Comparison of ENCODE assay signal across 7 mouse cellular contexts in genomic region chr11:78697753-78698171, GRCm38 (mm10). TPM values are rescaled to one million over a fixed set of nuclear protein-coding genes. Genes with fewer than 3 reads are reported as not detected.
DNase-seq lines count a peak whose midpoint lies in the region; ATAC-seq lines count a peak whose summit lies in the region.

No protein-coding gene starts in this region.

- H3K4me2 ChIP-seq in embryonic facial prominence, embryonic 11.5 days (ENCODE audit: low read depth, low read length), result peak overlapping the region; percentile 17; the same call in 1 of the 2 replicates
- no peak overlapping the region for H3K4me2 ChIP-seq in midbrain, embryonic 13.5 days (replicated peaks)

- under 1% methylated on average over 12 of the region's 12 CpGs for WGBS in embryonic facial prominence, embryonic 11.5 days
- under 1% methylated on average over 12 of the region's 12 CpGs for WGBS in limb, embryonic 10.5 days
- WGBS in midbrain, embryonic 13.5 days, result 0% methylated on average over 12 of the region's 12 CpGs

- H3K36me3 ChIP-seq in embryonic facial prominence, embryonic 11.5 days (replicated peaks; ENCODE audit: control insufficient read depth, insufficient read depth, low read depth, low read length), result no peaks in the 10 kb centered on the region
- H3K36me3 ChIP-seq in limb, embryonic 10.5 days, result peaks cover 8% of the 10 kb centered on the region
- no peaks in the 10 kb centered on the region for H3K36me3 ChIP-seq in midbrain, embryonic 13.5 days

- peak; percentile 92 for DNase-seq in adrenal gland, postnatal 14 days
- peak; percentile 94 for DNase-seq in embryonic facial prominence, embryonic 11.5 days (ENCODE audit: low spot score)
- peak; percentile 96 for DNase-seq in kidney, adult 11 months
- DNase-seq in limb, embryonic 10.5 days (ENCODE audit: low spot score), result peak; percentile 68
- DNase-seq in spleen, adult 12 weeks (ENCODE audit: low spot score), result peak; percentile 81

- H3K4me3 ChIP-seq in embryonic facial prominence, embryonic 11.5 days (ENCODE audit: low read depth, low read length), result peak overlapping the region; percentile 55
- H3K4me3 ChIP-seq in limb, embryonic 10.5 days, result peak overlapping the region; percentile 87
- peak overlapping the region; percentile 78 for H3K4me3 ChIP-seq in midbrain, embryonic 13.5 days (replicated peaks)

- H3K4me1 ChIP-seq in embryonic facial prominence, embryonic 11.5 days (ENCODE audit: control insufficient read depth, insufficient read depth, low read length), result no peaks in the 10 kb centered on the region
- peaks cover 26% of the 10 kb centered on the region for H3K4me1 ChIP-seq in limb, embryonic 10.5 days
- H3K4me1 ChIP-seq in midbrain, embryonic 13.5 days (replicated peaks), result peaks cover 37% of the 10 kb centered on the region

- no peaks in the 10 kb centered on the region for H3K9me3 ChIP-seq in embryonic facial prominence, embryonic 11.5 days (replicated peaks; ENCODE audit: control insufficient read depth, low read length)
- H3K9me3 ChIP-seq in limb, embryonic 10.5 days (replicated peaks), result no peaks in the 10 kb centered on the region
- no peaks in the 10 kb centered on the region for H3K9me3 ChIP-seq in midbrain, embryonic 13.5 days

- peak; percentile 84 for ATAC-seq in embryonic facial prominence, embryonic 11.5 days (replicated peaks; ENCODE audit: insufficient number of reproducible peaks, low FRiP score, low TSS enrichment, low read depth)
- ATAC-seq in granulocyte monocyte progenitor cell, adult 5-6 weeks (replicated peaks; ENCODE audit: poor library complexity, severe bottlenecking), result peak; percentile 83
- ATAC-seq in midbrain, embryonic 13.5 days, result peak; percentile 95

- H3K27ac ChIP-seq in embryonic facial prominence, embryonic 11.5 days (replicated peaks; ENCODE audit: low read depth, low read length), result no peak overlapping the region
- peak overlapping the region; percentile 93 for H3K27ac ChIP-seq in limb, embryonic 10.5 days
- H3K27ac ChIP-seq in midbrain, embryonic 13.5 days, result peak overlapping the region; percentile 82

- H3K9ac ChIP-seq in embryonic facial prominence, embryonic 11.5 days (replicated peaks; ENCODE audit: low read length), result no peak overlapping the region
- H3K9ac ChIP-seq in midbrain, embryonic 13.5 days (replicated peaks), result 0 out of 2 replicates have a peak overlapping the region, but pooled peaks have one; percentile 42

- no peaks in the 10 kb centered on the region for H3K27me3 ChIP-seq in embryonic facial prominence, embryonic 11.5 days (ENCODE audit: control insufficient read depth, insufficient read depth, low read length)
- no peaks in the 10 kb centered on the region for H3K27me3 ChIP-seq in limb, embryonic 10.5 days (ENCODE audit: low read depth, poor library complexity, severe bottlenecking)
- 0 out of 2 replicates have a peak, but pooled peaks cover 11% of the 10 kb centered on the region for H3K27me3 ChIP-seq in midbrain, embryonic 13.5 days

RNA-seq across cellular contexts. Expression of gene Nlk, which starts 0.6 kb away (rescaled TPM):
- 51.7 and 53.0 TPM in 2 replicates for total RNA-seq in adrenal gland, postnatal 14 days (2021)
- 21.1 and 22.8 TPM in 2 replicates for polyA plus RNA-seq in embryonic facial prominence, embryonic 11.5 days (2014; fragmentation: Nextera tagmentation; extraction: Ambion mirVana)
- 13.2 and 21.7 TPM in 2 replicates for total RNA-seq in granulocyte monocyte progenitor cell, adult 5-6 weeks (2014; fragmentation: Nextera tagmentation)
- total RNA-seq in granulocyte monocyte progenitor cell, adult 5-6 weeks (2017), result 16.4 and 26.1 TPM in 2 replicates
- polyA plus RNA-seq in limb, embryonic 10.5 days (2016; fragmentation: Nextera tagmentation; extraction: Ambion mirVana), result 11.4 and 11.7 TPM in 2 replicates
- 30.7 and 33.5 TPM in 2 replicates for polyA plus RNA-seq in midbrain, embryonic 13.5 days (2015; fragmentation: Nextera tagmentation; extraction: Ambion mirVana)

RNA-seq across cellular contexts. Expression of gene Ccnq, which starts 53.8 kb away (rescaled TPM):
- total RNA-seq in adrenal gland, postnatal 14 days (2021), result 34.1 and 35.6 TPM in 2 replicates
- polyA plus RNA-seq in embryonic facial prominence, embryonic 11.5 days (2014; fragmentation: Nextera tagmentation; extraction: Ambion mirVana), result 44.4 TPM in 2 replicates
- total RNA-seq in granulocyte monocyte progenitor cell, adult 5-6 weeks (2014; fragmentation: Nextera tagmentation), result 22.9 and 32.1 TPM in 2 replicates
- 24.1 and 29.5 TPM in 2 replicates for total RNA-seq in granulocyte monocyte progenitor cell, adult 5-6 weeks (2017)
- polyA plus RNA-seq in limb, embryonic 10.5 days (2016; fragmentation: Nextera tagmentation; extraction: Ambion mirVana), result 36.4 and 37.2 TPM in 2 replicates
- polyA plus RNA-seq in midbrain, embryonic 13.5 days (2015; fragmentation: Nextera tagmentation; extraction: Ambion mirVana), result 33.2 and 34.3 TPM in 2 replicates
